Mouse (Mus musculus) heart, adult 2 months (tissue): Measurements from ENCODE around the gene Zfp771.

Source experiments
- CTCF ChIP-seq: fragments of 200-600 bp; IDR thresholded peaks from 2 replicates; pipeline ENCODE4 v1.8.1; 2022; ENCODE audit warnings: antibody characterized with exemption, mild to moderate bottlenecking, moderate library complexity
- EP300 ChIP-seq: fragments of 200-500 bp; IDR thresholded peaks from 2 replicates; pipeline ENCODE4 v1.6.1; 2011; ENCODE audit warnings: low read depth, low read length, control low read depth; ENCODE audit not compliant: insufficient read depth
- POLR2A ChIP-seq: fragments of 200-500 bp; IDR thresholded peaks from 2 replicates; pipeline ENCODE4 v1.6.1; 2011; ENCODE audit warnings: mild to moderate bottlenecking, low read depth, low read length, control low read depth; ENCODE audit not compliant: insufficient read depth

DNA sequence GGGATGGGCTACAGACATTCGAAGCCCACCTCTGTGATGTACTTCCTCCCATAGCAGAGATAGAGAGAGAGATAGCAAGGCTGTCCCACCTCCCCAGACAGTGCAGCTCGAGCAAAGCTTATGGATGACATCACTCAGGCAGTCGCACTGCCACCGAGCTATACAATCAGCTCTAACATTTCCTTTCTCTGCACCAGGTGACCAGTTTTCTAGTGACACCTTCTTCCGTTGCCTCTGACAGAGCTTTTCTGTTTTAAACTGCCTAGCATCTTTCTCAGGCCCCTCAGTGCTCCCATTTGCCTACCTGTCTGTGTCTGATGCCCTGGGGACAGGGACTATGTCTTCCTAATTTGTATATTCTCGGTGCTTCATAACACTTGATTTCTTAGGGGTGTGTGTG, 23.6 kb upstream of the Zfp771 start:
- TF ChIP-seq CTCF (no peak), POLR2A (no peak), EP300 (no peak)
